Mouse (Mus musculus) heart, adult 2 months (tissue): ENCODE data around the gene Btbd11. TPM values are rescaled to one million over a fixed set of nuclear protein-coding genes. Genes with fewer than 3 reads are reported as not detected.
"Not testable (repeated sequence)": the region's sequence is repeated elsewhere in the genome, so short reads cannot be mapped to it uniquely, and the experiment has no call there.

Experiments used
- DNase-seq, 2 experiments: peaks; one replicate each; pipeline ENCODE4 v3.0.0; 2021
- H3K27ac ChIP-seq: fragments of 200-600 bp; 2 replicates; pipeline ENCODE4 v1.8.1; 2022
- H3K27me3 ChIP-seq: fragments of 200-500 bp; 2 replicates; pipeline ENCODE4 v1.6.1; 2012; ENCODE audit warnings: mild to moderate bottlenecking, low read length, inconsistent platforms, mixed read lengths; ENCODE audit not compliant: control insufficient read depth, insufficient read depth
- H3K36me3 ChIP-seq: fragments of 200-500 bp; 2 replicates; pipeline ENCODE4 v1.6.1; 2012; ENCODE audit warnings: low read length, inconsistent platforms; ENCODE audit not compliant: control insufficient read depth, insufficient read depth
- H3K4me1 ChIP-seq: fragments of 200-500 bp; 2 replicates; pipeline ENCODE4 v1.6.1; 2011; ENCODE audit warnings: low read length; ENCODE audit not compliant: control insufficient read depth, insufficient read depth
- H3K4me3 ChIP-seq: fragments of 200-600 bp; 2 replicates; pipeline ENCODE4 v1.8.1; 2022
- H3K79me2 ChIP-seq: fragments of 200-500 bp; replicated peaks from 2 replicates; pipeline ENCODE4 v1.6.1; 2012; ENCODE audit warnings: mild to moderate bottlenecking, inconsistent platforms, low read length, moderate library complexity, mixed read lengths; ENCODE audit not compliant: control insufficient read depth, insufficient read depth
- H3K9ac ChIP-seq: fragments of 200-500 bp; 2 replicates; pipeline ENCODE4 v1.6.1; 2012; ENCODE audit warnings: low read depth, mild to moderate bottlenecking, control low read depth, inconsistent platforms, low read length, mixed read lengths
- CTCF ChIP-seq: fragments of 200-600 bp; IDR thresholded peaks from 2 replicates; pipeline ENCODE4 v1.8.1; 2022; ENCODE audit warnings: antibody characterized with exemption, mild to moderate bottlenecking, moderate library complexity
- EP300 ChIP-seq: fragments of 200-500 bp; IDR thresholded peaks from 2 replicates; pipeline ENCODE4 v1.6.1; 2011; ENCODE audit warnings: low read depth, low read length, control low read depth; ENCODE audit not compliant: insufficient read depth
- POLR2A ChIP-seq: fragments of 200-500 bp; IDR thresholded peaks from 2 replicates; pipeline ENCODE4 v1.6.1; 2011; ENCODE audit warnings: mild to moderate bottlenecking, low read depth, low read length, control low read depth; ENCODE audit not compliant: insufficient read depth
- WGBS: fragments of 180-500 bp; shearing (Covaris S2); methylation state at CpG from one replicate; pipeline ENCODE4 v1.1.7; 2018; 5-methylcytosine and 5-hydroxymethylcytosine counted together
- intact Hi-C: fragments of 180-260 bp; cut with DNase I; formaldehyde crosslinking; loops from one replicate; pipeline ENCODE4 v1.15.1; 2025
- polyA plus RNA-seq: library from polyadenylated mRNA; depleted of rRNA; stranded (reverse); fragments of >200 nt; gene quantifications from 2 replicates; pipeline ENCODE4 v1.2.3, GENCODE M21; 2012; rRNA removed
- total RNA-seq, 2 experiments: library from RNA; stranded (reverse); gene quantifications; 2 replicates each; pipeline ENCODE4 v1.2.3; 2021

Gene Btbd11
- total and polyA plus RNA-seq, 3 experiments = 1.4 to 2.7 (median 1.8) TPM

GRCm38 (mm10) chr10:85682446-85682845 lies 295.8 kb downstream of the Btbd11 start:
- Histone ChIP-seq H3K27ac (no peak overlapping the region), H3K4me3 (no peak overlapping the region), H3K9ac (no peak overlapping the region), H3K36me3 (no peaks in the 10 kb centered on the region), H3K27me3 (no peaks in the 10 kb centered on the region), H3K79me2 (no peaks in the 10 kb centered on the region), H3K4me1 (no peaks in the 10 kb centered on the region)
- intact Hi-C loops = no loop called here
- no peak for TF ChIP-seq POLR2A
- no peak for TF ChIP-seq EP300
- TF ChIP-seq CTCF = no peak
- no peak for DNase-seq
- WGBS = 94% methylated on average over 9 of the region's 9 CpGs

GRCm38 (mm10) chr10:85694429-85694828 lies 307.8 kb downstream of the Btbd11 start:
- H3K4me1 ChIP-seq, H3K4me3 ChIP-seq, DNase-seq, H3K36me3 ChIP-seq, intact Hi-C loops, H3K9ac ChIP-seq, H3K27me3 ChIP-seq, H3K79me2 ChIP-seq, H3K27ac ChIP-seq: not testable (repeated sequence)
- WGBS = 49% methylated on average over 2 of the region's 2 CpGs

- no peaks in the 10 kb centered on the region for H3K36me3 ChIP-seq
- no peak overlapping the region for H3K9ac ChIP-seq
- no peak overlapping the region for H3K4me3 ChIP-seq
- DNase-seq = no peak
- intact Hi-C loops = no loop called here
- TF ChIP-seq EP300 (no peak), POLR2A (no peak), CTCF (no peak)
- no peaks in the 10 kb centered on the region for H3K27me3 ChIP-seq
- no peak overlapping the region for H3K27ac ChIP-seq
- no peaks in the 10 kb centered on the region for H3K4me1 ChIP-seq
- no peaks in the 10 kb centered on the region for H3K79me2 ChIP-seq
Measured at GRCm38 (mm10) chr10:85699721-85700120, 313.1 kb downstream of the Btbd11 start.

DNA sequence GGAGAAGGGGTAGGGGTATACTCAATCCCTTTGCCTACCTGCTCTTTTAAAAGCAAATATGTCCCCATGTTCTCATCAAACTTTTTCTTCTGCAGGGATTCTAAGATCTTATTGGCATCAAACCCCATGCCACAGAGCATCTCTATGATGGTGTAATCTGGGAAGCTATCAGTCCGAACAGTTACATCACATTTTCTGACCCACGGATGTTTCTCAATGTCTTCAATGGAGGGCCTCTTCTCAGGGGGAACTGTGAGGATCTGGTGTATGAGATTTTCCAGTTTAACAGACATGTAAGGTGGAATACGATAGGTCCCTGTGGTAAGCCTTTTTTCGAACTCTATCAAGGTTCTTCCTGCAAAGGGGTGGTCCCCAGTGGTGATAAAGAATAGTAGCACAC lies 323.2 kb downstream of the Btbd11 start:
- intact Hi-C loops, DNase-seq, H3K4me3 ChIP-seq, H3K79me2 ChIP-seq, H3K36me3 ChIP-seq, H3K4me1 ChIP-seq, H3K27ac ChIP-seq, H3K9ac ChIP-seq, H3K27me3 ChIP-seq: not testable (repeated sequence)
- 73% methylated on average over 4 of the region's 4 CpGs for WGBS

Other genes with a start within 250 kb of the Btbd11 start
- gene Cry1, start 201.8 kb upstream of the Btbd11 start, total RNA-seq = 10 to 100 TPM in 1 of 2 experiments, 1 to 10 TPM in 1; 8.5 to 12.9 TPM
- gene Cry1, start 201.8 kb upstream of the Btbd11 start, polyA plus RNA-seq = 2.2 and 5.2 TPM in 2 replicates